Mouse (Mus musculus) CH12.LX (cell line): ENCODE measurements around the gene 1600014C23Rik. TPM values are rescaled to one million over a fixed set of nuclear protein-coding genes. Genes with fewer than 3 reads are reported as not detected.

Experiments
- DNase-seq: peaks from one replicate; pipeline ENCODE4 v3.0.0-alpha.2; 2013; ENCODE audit errors: extremely low read depth
- H3K27ac ChIP-seq: 2 replicates; pipeline ENCODE4 v1.5.1; 2012; ENCODE audit warnings: low read depth, mild to moderate bottlenecking, control low read depth, moderate library complexity; ENCODE audit not compliant: insufficient read depth
- H3K27me3 ChIP-seq: replicated peaks from 2 replicates; pipeline ENCODE3; 2012; ENCODE audit warnings: inconsistent platforms
- H3K36me3 ChIP-seq, 2 experiments: replicated peaks in 1 of 2; 2 replicates each; pipeline versions ENCODE3 to v1.6.1; 2012; ENCODE audit warnings: inconsistent platforms in 1 of 2, low read length in 1 of 2, mild to moderate bottlenecking in 1 of 2, mixed read lengths in 1 of 2, moderate library complexity in 1 of 2; ENCODE audit not compliant: control insufficient read depth in 1 of 2, insufficient read depth in 1 of 2
- H3K4me1 ChIP-seq, 2 experiments: 2 replicates each; pipeline ENCODE4 v1.6.1; 2012; ENCODE audit warnings: inconsistent platforms in 1 of 2, moderate library complexity in 1 of 2; ENCODE audit not compliant: insufficient read depth in 2 of 2, control insufficient read depth in 1 of 2
- H3K4me2 ChIP-seq: 2 replicates; pipeline ENCODE4 v1.6.1; 2012; ENCODE audit warnings: low read depth, mild to moderate bottlenecking, control low read depth; ENCODE audit not compliant: poor library complexity, insufficient read depth, severe bottlenecking
- H3K4me3 ChIP-seq, 3 experiments: fragments of 150-350 bp in 1 of 3; sonication (generic) in 1 of 3; replicated peaks in 1 of 3; 2 replicates each; pipeline versions ENCODE3 to v1.5.1; 2011 to 2012; ENCODE audit warnings: low read depth in 2 of 3, low read length in 2 of 3, mild to moderate bottlenecking in 2 of 3, moderate library complexity in 2 of 3, control low read depth in 1 of 3, improper control_type of control experiment in 1 of 3, inconsistent platforms in 1 of 3, mixed read lengths in 1 of 3; ENCODE audit not compliant: poor library complexity in 1 of 3
- H3K79me2 ChIP-seq: replicated peaks from 2 replicates; pipeline ENCODE4 v1.6.1; 2012; ENCODE audit warnings: mild to moderate bottlenecking, moderate library complexity; ENCODE audit not compliant: control insufficient read depth, poor library complexity, insufficient read depth, severe bottlenecking; ENCODE audit errors: extremely low read depth
- H3K9ac ChIP-seq: 2 replicates; pipeline ENCODE4 v1.6.1; 2012; ENCODE audit warnings: low read depth, mild to moderate bottlenecking, control low read depth, moderate library complexity; ENCODE audit not compliant: insufficient read depth
- H3K9me3 ChIP-seq: replicated peaks from 2 replicates; pipeline ENCODE3; 2012; ENCODE audit warnings: low read length, inconsistent platforms, mixed read lengths
- BHLHE40 ChIP-seq: IDR thresholded peaks from 2 replicates; pipeline ENCODE4 v1.6.1; 2011; ENCODE audit warnings: mild to moderate bottlenecking, low read depth, low read length, improper control_type of control experiment
- CHD1 ChIP-seq: IDR thresholded peaks from 2 replicates; pipeline ENCODE4 v1.6.1; 2012; ENCODE audit warnings: low read depth, low read length, improper control_type of control experiment, inconsistent platforms
- CHD2 ChIP-seq: IDR thresholded peaks from 2 replicates; pipeline ENCODE4 v1.6.1; 2011; ENCODE audit warnings: low read length, improper control_type of control experiment
- E2F4 ChIP-seq: IDR thresholded peaks from 2 replicates; pipeline ENCODE4 v1.6.1; 2011; ENCODE audit warnings: low read depth, low read length, improper control_type of control experiment; ENCODE audit not compliant: insufficient replicate concordance
- ELF1 ChIP-seq: IDR thresholded peaks from 2 replicates; pipeline ENCODE4 v1.6.1; 2014; ENCODE audit warnings: low read depth, mild to moderate bottlenecking, inconsistent platforms, low read length, improper control_type of control experiment
- EP300 ChIP-seq: IDR thresholded peaks from 2 replicates; pipeline ENCODE4 v1.6.1; 2011; ENCODE audit warnings: low read length, improper control_type of control experiment
- ETS1 ChIP-seq: conservative IDR thresholded peaks from 2 replicates; pipeline ENCODE4 v1.6.1; 2012; ENCODE audit warnings: low read depth, mild to moderate bottlenecking, inconsistent platforms, low read length, improper control_type of control experiment, moderate library complexity
- GABPA ChIP-seq: IDR thresholded peaks from 2 replicates; pipeline ENCODE4 v1.6.1; 2012; ENCODE audit warnings: low read depth, low read length, improper control_type of control experiment, inconsistent platforms; ENCODE audit not compliant: insufficient replicate concordance
- IRF4 ChIP-seq: IDR thresholded peaks from 2 replicates; pipeline ENCODE4 v1.6.1; 2014; ENCODE audit warnings: low read depth, mild to moderate bottlenecking, inconsistent platforms, low read length, improper control_type of control experiment
- JUN ChIP-seq: IDR thresholded peaks from 2 replicates; pipeline ENCODE4 v1.6.1; 2011; ENCODE audit warnings: low read depth, mild to moderate bottlenecking, low read length, improper control_type of control experiment, moderate library complexity; ENCODE audit not compliant: insufficient read depth
- JUND ChIP-seq: conservative IDR thresholded peaks from 2 replicates; pipeline ENCODE4 v1.6.1; 2011; ENCODE audit warnings: low read depth, low read length, improper control_type of control experiment
- KAT2A ChIP-seq: IDR thresholded peaks from 2 replicates; pipeline ENCODE4 v1.6.1; 2012; ENCODE audit warnings: low read length, improper control_type of control experiment, inconsistent platforms; ENCODE audit not compliant: insufficient replicate concordance
- MAFK ChIP-seq: IDR thresholded peaks from 2 replicates; pipeline ENCODE4 v1.6.1; 2011; ENCODE audit warnings: low read length, improper control_type of control experiment; ENCODE audit not compliant: insufficient replicate concordance
- MAZ ChIP-seq: IDR thresholded peaks from 2 replicates; pipeline ENCODE4 v1.6.1; 2012; ENCODE audit warnings: low read depth, mild to moderate bottlenecking, inconsistent platforms, low read length, improper control_type of control experiment, moderate library complexity
- MEF2A ChIP-seq: IDR thresholded peaks from 2 replicates; pipeline ENCODE4 v1.6.1; 2014; ENCODE audit warnings: low read depth, mild to moderate bottlenecking, inconsistent platforms, low read length, improper control_type of control experiment, borderline replicate concordance
- MXI1 ChIP-seq: IDR thresholded peaks from 2 replicates; pipeline ENCODE4 v1.6.1; 2011; ENCODE audit warnings: mild to moderate bottlenecking, low read depth, low read length, improper control_type of control experiment
- MYC ChIP-seq: IDR thresholded peaks from 2 replicates; pipeline ENCODE4 v1.6.1; 2011; ENCODE audit warnings: low read depth, mild to moderate bottlenecking, improper control_type of control experiment, low read length
- NRF1 ChIP-seq: IDR thresholded peaks from 2 replicates; pipeline ENCODE4 v1.6.1; 2014; ENCODE audit warnings: low read depth, mild to moderate bottlenecking, inconsistent platforms, low read length, improper control_type of control experiment, moderate library complexity
- PAX5 ChIP-seq: IDR thresholded peaks from 2 replicates; pipeline ENCODE4 v1.6.1; 2012; ENCODE audit warnings: low read length, inconsistent platforms, mixed read lengths
- POLR2AphosphoS2 ChIP-seq: IDR thresholded peaks from 2 replicates; pipeline ENCODE4 v1.6.1; 2011; ENCODE audit warnings: low read depth, low read length, improper control_type of control experiment
- RAD21 ChIP-seq: IDR thresholded peaks from 2 replicates; pipeline ENCODE4 v1.6.1; 2011; ENCODE audit warnings: low read depth, mild to moderate bottlenecking, low read length, improper control_type of control experiment, moderate library complexity
- SIN3A ChIP-seq: IDR thresholded peaks from 2 replicates; pipeline ENCODE4 v1.6.1; 2012; ENCODE audit warnings: low read length, improper control_type of control experiment, inconsistent platforms
- SMC3 ChIP-seq: IDR thresholded peaks from 2 replicates; pipeline ENCODE4 v1.6.1; 2011; ENCODE audit warnings: low read depth, low read length, improper control_type of control experiment
- TCF12 ChIP-seq: IDR thresholded peaks from 2 replicates; pipeline ENCODE4 v1.6.1; 2014; ENCODE audit warnings: low read depth, mild to moderate bottlenecking, inconsistent platforms, low read length, improper control_type of control experiment
- UBTF ChIP-seq: IDR thresholded peaks from 2 replicates; pipeline ENCODE4 v1.6.1; 2012; ENCODE audit warnings: low read depth, mild to moderate bottlenecking, inconsistent platforms, low read length, improper control_type of control experiment, moderate library complexity
- USF1 ChIP-seq: IDR thresholded peaks from 2 replicates; pipeline ENCODE4 v1.6.1; 2014; ENCODE audit warnings: low read depth, mild to moderate bottlenecking, inconsistent platforms, low read length, improper control_type of control experiment
- USF2 ChIP-seq: conservative IDR thresholded peaks from 2 replicates; pipeline ENCODE4 v1.6.1; 2011; ENCODE audit warnings: low read depth, low read length, improper control_type of control experiment
- ZMIZ1 ChIP-seq: IDR thresholded peaks from 2 replicates; pipeline ENCODE4 v1.6.1; 2012; ENCODE audit warnings: low read depth, mild to moderate bottlenecking, inconsistent platforms, low read length, improper control_type of control experiment
- dilution Hi-C: fragments of 300-500 bp; cut with MboI; formaldehyde crosslinking; loops from 2 replicates; pipeline ENCODE4 v1.14.3; 2020; ENCODE audit warnings: low sequenced_read_pairs; ENCODE audit not compliant: extremely low pct_unique_long_range_greater_than_20kb, extremely low pct_ligation_motif_present
- in situ Hi-C: fragments of 300-500 bp; cut with MboI; formaldehyde crosslinking; loops from 3 replicates; pipeline ENCODE4 v1.14.3; 2019; ENCODE audit warnings: low sequenced_read_pairs, low pct_ligation_motif_present, low pct_unique_long_range_greater_than_20kb, mixed read lengths
- polyA plus RNA-seq: library from polyadenylated mRNA; unstranded; fragments of >175 nt; gene quantifications from 2 replicates; pipeline ENCODE4 v1.2.1, GENCODE M21; 2012; ENCODE audit warnings: low read depth; ENCODE audit not compliant: insufficient read length
- total RNA-seq, 2 experiments: library from RNA; depleted of rRNA; stranded (reverse); fragments of 300-350 nt in 1 of 2; fragments of >200 nt in 1 of 2; gene quantifications; 2 replicates each; pipeline ENCODE4 v1.2.3; 2012 to 2014

Gene 1600014C23Rik
- total and polyA plus RNA-seq, 3 experiments: 0.38 TPM; not detected in 2

DNA sequence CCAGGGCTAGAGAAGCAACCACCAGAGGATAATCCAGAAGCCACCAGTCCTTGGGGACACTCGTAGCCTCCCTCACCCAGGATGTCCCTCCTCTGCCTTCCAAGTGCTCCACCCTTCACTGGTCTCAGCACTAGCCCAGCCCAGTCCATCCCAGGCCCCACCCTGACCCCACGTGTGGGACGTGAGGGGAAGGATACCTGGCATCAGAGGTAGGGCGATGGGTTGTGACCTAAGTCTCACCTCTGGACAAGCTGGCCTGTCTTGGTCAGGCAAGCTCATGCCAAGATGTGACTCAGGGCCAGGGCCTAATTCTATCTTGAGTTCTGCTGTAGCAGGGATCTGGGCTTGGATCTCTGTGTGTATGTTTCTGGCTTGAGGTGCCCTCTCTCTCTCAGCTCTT, 1.2 kb upstream of the 1600014C23Rik start:
- Histone ChIP-seq H3K79me2 (no peaks in the 10 kb centered on the region), H3K9ac (no peak overlapping the region), H3K9me3 (no peaks in the 10 kb centered on the region)
- no peak for DNase-seq
- TF ChIP-seq USF1 (no peak), IRF4 (no peak), USF2 (no peak), SMC3 (no peak), E2F4 (no peak), TCF12 (no peak), MXI1 (no peak), KAT2A (no peak), RAD21 (no peak), EP300 (no peak), PAX5 (no peak), ELF1 (no peak), JUND (no peak), GABPA (no peak), MAZ (no peak), BHLHE40 (no peak), MEF2A (no peak), SIN3A (no peak), JUN (no peak)
- TF ChIP-seq, all 38 proteins: peak for 0
- in situ Hi-C loops: loop anchor here (5.0 to 10.0 kb wide), 2 partner anchors 297 to 380 kb away; partner anchors contain the start of genes Mrps18a and Vegfa
- Histone ChIP-seq H3K4me2 (no peak overlapping the region), H3K4me3 (no peak overlapping the region), H3K4me1 (peaks cover 2 to 17% of the 10 kb centered on the region in 2 experiments), H3K36me3 (no peaks in the 10 kb centered on the region), H3K27ac (no peak overlapping the region), H3K27me3 (peaks cover 83% of the 10 kb centered on the region)
- dilution Hi-C loops: no loop called here

DNA sequence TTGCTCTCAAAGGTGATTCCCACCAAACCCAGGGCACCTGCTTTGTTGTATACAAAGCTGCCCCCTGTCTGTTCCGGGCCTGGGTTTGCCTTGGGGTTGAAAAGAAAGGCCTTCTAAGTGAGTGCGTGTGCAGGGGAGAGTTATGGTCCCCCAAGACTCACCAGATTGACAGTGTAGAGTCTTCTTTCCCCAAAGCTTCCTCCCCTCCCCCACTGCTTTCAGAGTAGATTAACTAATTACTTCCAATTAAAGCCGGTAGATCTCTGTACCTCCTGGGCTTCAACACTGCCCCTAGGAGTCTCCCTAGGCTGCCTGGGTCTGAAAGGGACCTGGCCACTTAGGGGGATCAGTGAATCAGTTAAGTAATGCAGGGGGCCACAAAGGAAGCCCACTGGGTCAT, 689 bp upstream of the 1600014C23Rik start:
- dilution Hi-C loops: no loop called here
- no peaks in the 10 kb centered on the region for H3K36me3 ChIP-seq
- peaks cover 2 to 17% of the 10 kb centered on the region in 2 experiments for H3K4me1 ChIP-seq
- no peaks in the 10 kb centered on the region for H3K9me3 ChIP-seq
- no peaks in the 10 kb centered on the region for H3K79me2 ChIP-seq
- H3K9ac ChIP-seq: no peak overlapping the region
- no peak overlapping the region for H3K4me3 ChIP-seq
- no peak for DNase-seq
- peaks cover 86% of the 10 kb centered on the region for H3K27me3 ChIP-seq
- no peak overlapping the region for H3K4me2 ChIP-seq
- no peak for TF ChIP-seq BHLHE40
- no peak for TF ChIP-seq KAT2A
- TF ChIP-seq JUND: no peak
- no peak for TF ChIP-seq IRF4
- TF ChIP-seq RAD21: no peak
- no peak for TF ChIP-seq CHD1
- no peak for TF ChIP-seq USF1
- no peak for TF ChIP-seq NRF1
- no peak for TF ChIP-seq ETS1
- TF ChIP-seq EP300: no peak
- TF ChIP-seq POLR2AphosphoS2: no peak
- TF ChIP-seq UBTF: no peak
- no peak for TF ChIP-seq TCF12
- TF ChIP-seq PAX5: no peak
- no peak for TF ChIP-seq CHD2
- no peak for TF ChIP-seq ZMIZ1
- TF ChIP-seq MAFK: no peak
- no peak for TF ChIP-seq MYC
- TF ChIP-seq SIN3A: no peak
- TF ChIP-seq USF2: no peak
- TF ChIP-seq, all 38 proteins: peak for 0
- in situ Hi-C loops: loop anchor here (10.0 kb wide), 1 partner anchor 380 kb away; the partner anchor contains the start of gene Mrps18a
- H3K27ac ChIP-seq: no peak overlapping the region
